Mouse (Mus musculus) layer of hippocampus, postnatal 36 days (tissue): ENCODE measurements around the gene Vwa3b. TPM values are rescaled to one million over a fixed set of nuclear protein-coding genes. Genes with fewer than 3 reads are reported as not detected.

ENCODE experiments used
- total RNA-seq, 2 experiments: library from RNA; stranded (reverse); gene quantifications; 2 replicates each; pipeline ENCODE4 v1.2.3; 2021

The Vwa3b gene
- total RNA-seq, 2 experiments from 2014 or later: 21.0 to 29.4 TPM

Other genes starting within 250 kb of the Vwa3b start
- 10 to 100 TPM; 54.3 to 63.7 TPM for gene Tmem131, start 82.9 kb upstream of the Vwa3b start, total RNA-seq
- under 1 TPM; 0.42 to 0.46 TPM for gene Cnga3, start 187.8 kb downstream of the Vwa3b start, total RNA-seq